Mouse (Mus musculus): ENCODE measurements around the gene Sept1.

DNA sequence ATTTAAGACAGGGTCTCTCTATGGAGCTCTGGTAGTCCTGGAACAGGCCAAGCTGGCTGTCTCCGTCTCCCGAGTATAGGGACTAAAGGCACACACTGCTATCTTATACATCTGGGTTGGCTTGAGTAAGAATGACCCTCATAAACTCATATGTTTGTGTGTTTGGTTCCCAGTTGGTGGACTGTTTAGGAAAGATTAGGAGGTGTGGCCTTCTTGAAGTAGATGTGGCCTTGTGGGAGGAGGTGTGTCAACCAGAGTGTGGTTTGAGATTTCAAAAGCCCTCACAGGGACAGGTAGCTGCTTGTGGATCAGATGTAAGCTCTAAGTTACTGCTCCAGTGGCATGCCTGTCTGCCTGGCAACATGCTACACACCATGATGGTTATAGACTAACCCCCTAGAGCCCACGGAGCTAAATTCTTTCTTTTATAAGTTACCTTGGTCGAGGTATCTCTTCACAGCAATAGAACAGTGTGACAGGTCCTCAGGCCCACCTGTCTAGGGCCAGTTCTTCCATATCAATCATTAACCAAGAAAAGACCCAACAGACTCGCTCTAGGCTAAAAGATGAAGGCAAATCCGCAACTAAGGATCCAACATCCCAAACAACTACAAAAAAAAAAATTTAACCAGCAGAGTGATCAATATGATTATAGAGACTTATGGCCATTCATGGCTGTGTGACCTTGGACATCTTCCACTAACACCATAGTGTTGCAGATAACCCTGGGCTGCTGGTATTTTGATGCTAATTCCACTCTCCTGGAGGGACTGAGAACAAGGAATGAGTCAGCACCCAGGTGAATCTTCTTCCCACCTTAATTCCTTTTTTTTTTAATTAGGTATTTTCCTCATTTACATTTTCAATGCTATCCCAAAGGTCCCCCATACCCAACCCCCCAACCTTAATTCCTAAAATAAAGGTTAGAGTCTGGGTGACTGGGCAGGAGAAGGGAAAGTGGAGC is 9.1 kb downstream of the Sept1 start:
- TF ChIP-seq POLR2A (IDR thresholded peaks at IDR 0.05; ENCODE audit: insufficient read length, low read depth), result no peak
- TF ChIP-seq MYOD1 (IDR thresholded peaks at IDR 0.05; ENCODE audit: control insufficient read depth in 1 of 3, insufficient read length in 2 of 3, low read depth in 2 of 3), result no peak
- no peak for TF ChIP-seq POLR2AphosphoS2 (IDR thresholded peaks at IDR 0.05; ENCODE audit: insufficient read length, low read depth)
- TF ChIP-seq MYOG (IDR thresholded peaks at IDR 0.05; ENCODE audit: control insufficient read depth in 1 of 3, insufficient read depth in 1 of 3, insufficient read length in 2 of 3, low read depth in 2 of 3), result no peak
- no peak for TF ChIP-seq TCF12 (IDR thresholded peaks at IDR 0.05; ENCODE audit: insufficient read depth, poor library complexity, severe bottlenecking)
- no peak for TF ChIP-seq USF1 (IDR thresholded peaks at IDR 0.05; ENCODE audit: low read depth)
- TF ChIP-seq E2F4 (IDR thresholded peaks at IDR 0.05; ENCODE audit: insufficient read depth), result no peak
- TF ChIP-seq TCF3 (IDR thresholded peaks at IDR 0.05; ENCODE audit: insufficient read length, low read depth), result no peak

Measured in myocyte (in vitro differentiated cells).